Mouse (Mus musculus) liver, embryonic 11.5 days (tissue): ENCODE results near the gene Pebp1. TPM values are rescaled to one million over a fixed set of nuclear protein-coding genes. Genes with fewer than 3 reads are reported as not detected.

Experiments used
- ATAC-seq: fragments of 200-750 bp; cut with Nextera tagmentation; replicated peaks from 2 replicates; pipeline ENCODE4 v1.8.0; 2017; ENCODE audit warnings: moderate number of reproducible peaks, mild to moderate bottlenecking, moderate TSS enrichment, moderate library complexity; ENCODE audit not compliant: low FRiP score
- DNase-seq: peaks from one replicate; pipeline ENCODE4 v3.0.0-alpha.2; 2017; ENCODE audit warnings: low spot score
- H3K27ac ChIP-seq: fragments of 300-500 bp; sonication (generic); 2 replicates; pipeline ENCODE4 v1.5.1; 2014; ENCODE audit warnings: mild to moderate bottlenecking, low read depth, low read length, control low read depth
- H3K27me3 ChIP-seq: fragments of 300-500 bp; sonication (generic); replicated peaks from 2 replicates; pipeline ENCODE4 v1.6.1; 2014; ENCODE audit warnings: low read length, mixed read lengths; ENCODE audit not compliant: control insufficient read depth, insufficient read depth
- H3K36me3 ChIP-seq: fragments of 300-500 bp; sonication (generic); 2 replicates; pipeline ENCODE4 v1.6.1; 2014; ENCODE audit warnings: mild to moderate bottlenecking, low read length, moderate library complexity, mixed read lengths; ENCODE audit not compliant: control insufficient read depth, insufficient read depth
- H3K4me1 ChIP-seq: fragments of 300-500 bp; sonication (generic); replicated peaks from 2 replicates; pipeline ENCODE4 v1.6.1; 2014; ENCODE audit warnings: low read length, mixed read lengths; ENCODE audit not compliant: control insufficient read depth, insufficient read depth
- H3K4me2 ChIP-seq: fragments of 300-500 bp; sonication (generic); 2 replicates; pipeline ENCODE4 v1.6.1; 2014; ENCODE audit warnings: mild to moderate bottlenecking, control low read depth, moderate library complexity
- H3K4me3 ChIP-seq: fragments of 300-500 bp; sonication (generic); 2 replicates; pipeline ENCODE4 v1.5.1; 2014; ENCODE audit warnings: low read depth, low read length, control low read depth
- H3K9ac ChIP-seq: fragments of 300-500 bp; sonication (generic); 2 replicates; pipeline ENCODE4 v1.6.1; 2014; ENCODE audit warnings: low read depth, low read length, control low read depth
- H3K9me3 ChIP-seq: fragments of 300-500 bp; sonication (generic); 2 replicates; pipeline ENCODE4 v1.6.1; 2016; ENCODE audit warnings: low read length, inconsistent platforms, mixed read lengths; ENCODE audit not compliant: control insufficient read depth
- WGBS: fragments of 180-500 bp; shearing (Covaris S2); extraction: QIAGEN DNeasy Blood & Tissue Kit; methylation state at CpG from one replicate; pipeline ENCODE4 v1.1.7; 2014; 5-methylcytosine and 5-hydroxymethylcytosine counted together
- polyA plus RNA-seq: library from polyadenylated mRNA; unstranded; fragments of >200 nt; fragmentation: Nextera tagmentation; extraction: Ambion mirVana; gene quantifications from 2 replicates; pipeline ENCODE4 v1.2.1, GENCODE M21; 2014

The Pebp1 gene
- polyA plus RNA-seq, 1 experiment from 2014 or later, result 572 TPM

DNA sequence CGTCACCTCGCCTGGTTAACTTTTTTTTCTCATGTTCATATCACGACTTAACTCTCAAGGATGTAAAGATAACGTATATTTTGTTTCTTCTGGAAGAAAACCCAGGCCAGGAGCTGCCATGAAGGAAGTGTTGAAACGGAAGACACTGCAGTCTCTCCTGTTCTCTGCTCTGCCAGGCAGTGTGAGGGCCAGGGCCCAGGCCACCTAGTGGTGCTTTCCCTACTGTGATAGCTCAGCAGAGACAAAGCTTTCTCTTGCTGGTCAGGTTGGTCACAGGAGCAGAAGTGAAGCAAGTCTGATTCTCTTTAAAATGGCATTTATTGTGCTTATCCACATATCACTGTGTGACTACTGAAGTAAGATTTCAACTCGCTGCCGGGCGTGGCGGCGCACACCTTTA, 5.9 kb downstream of the Pebp1 start:
- H3K36me3 ChIP-seq, result peaks cover 22% of the 10 kb centered on the region; the same call in 1 of the 2 replicates

DNA sequence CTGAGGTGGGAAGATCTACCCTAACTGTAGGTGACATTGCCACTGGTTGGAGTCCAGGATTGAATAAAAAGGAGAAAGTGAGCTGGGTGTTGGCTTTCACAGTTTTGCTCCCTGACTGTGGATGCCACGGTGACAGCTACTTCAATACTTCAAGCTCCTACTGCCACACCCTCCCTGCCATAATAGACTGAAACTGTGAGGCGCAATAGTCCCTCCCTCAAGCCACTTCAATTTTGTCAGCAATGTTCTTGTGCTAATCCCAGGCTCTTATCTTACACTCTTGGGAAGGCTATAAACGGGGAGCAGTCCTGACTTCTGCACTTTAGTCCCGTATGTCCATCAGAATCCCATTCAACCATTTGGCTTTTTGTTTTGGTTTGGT, 7.8 kb downstream of the Pebp1 start:
- no peak for ATAC-seq
- 66% methylated on average over 4 of the region's 4 CpGs for WGBS
- H3K27ac ChIP-seq, result no peak overlapping the region

More for the DNA sequence above, 5.9 kb downstream of the Pebp1 start:
- ATAC-seq (no peak), DNase-seq (no peak)
- H3K4me3 ChIP-seq, result no peak overlapping the region
- no peak overlapping the region for H3K9ac ChIP-seq
- WGBS, result 91% methylated on average over 10 of the region's 10 CpGs
- no peaks in the 10 kb centered on the region for H3K9me3 ChIP-seq
- H3K4me2 ChIP-seq, result no peak overlapping the region
- H3K4me1 ChIP-seq, result peaks cover 11% of the 10 kb centered on the region
- no peak overlapping the region for H3K27ac ChIP-seq
- H3K27me3 ChIP-seq, result no peaks in the 10 kb centered on the region

DNA sequence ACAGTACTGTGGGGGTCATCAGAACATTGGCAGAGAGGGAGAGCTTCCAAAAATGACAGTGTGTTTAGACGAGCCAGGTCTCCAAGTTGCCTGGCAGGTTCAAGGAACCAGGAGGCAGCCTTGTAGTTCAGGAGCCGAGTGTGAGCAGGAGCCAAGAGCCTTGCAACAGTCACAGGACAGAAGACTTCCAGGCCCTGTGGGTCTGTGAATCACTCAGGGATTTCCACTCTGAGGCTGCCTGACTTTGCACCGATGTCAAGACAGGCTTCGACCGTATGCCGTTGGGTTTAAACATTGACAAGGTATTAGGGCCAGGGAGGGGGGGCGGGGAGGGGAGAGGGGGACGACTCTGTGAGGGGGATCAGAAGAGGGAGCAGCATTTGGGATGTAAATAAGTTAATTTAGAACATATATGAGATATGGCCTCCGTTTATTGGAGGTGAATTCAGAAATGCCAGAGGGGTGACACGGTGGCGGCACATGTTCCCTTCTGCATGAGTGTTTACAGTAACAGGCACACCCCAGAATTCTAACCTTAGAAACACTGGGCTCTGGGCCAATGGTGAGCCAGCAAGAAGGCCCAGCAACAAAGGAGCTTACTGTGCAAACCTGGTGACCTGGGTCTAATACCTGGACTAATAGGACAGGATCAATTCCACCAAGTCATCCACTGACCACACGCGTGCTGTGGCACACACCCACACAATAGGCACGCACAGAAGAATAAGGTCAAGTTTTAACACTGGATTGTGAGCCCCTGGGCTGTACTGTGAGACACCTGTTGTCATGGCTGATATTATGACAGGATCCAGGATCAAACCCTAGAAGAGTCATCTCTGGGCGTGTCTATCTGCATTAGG, 8.4 kb downstream of the Pebp1 start:
- H3K4me3 ChIP-seq, result no peak overlapping the region
- ATAC-seq, result no peak
- no peaks in the 10 kb centered on the region; the same call in 1 of the 2 replicates for H3K4me1 ChIP-seq
- no peak for DNase-seq
- H3K36me3 ChIP-seq, result peaks cover 12% of the 10 kb centered on the region; the same call in 1 of the 2 replicates
- no peak overlapping the region for H3K27ac ChIP-seq
- no peaks in the 10 kb centered on the region for H3K9me3 ChIP-seq
- H3K9ac ChIP-seq, result no peak overlapping the region
- WGBS, result 86% methylated on average over 15 of the region's 15 CpGs
- H3K27me3 ChIP-seq, result no peaks in the 10 kb centered on the region
- no peak overlapping the region for H3K4me2 ChIP-seq

More for the DNA sequence above, 7.8 kb downstream of the Pebp1 start:
- no peaks in the 10 kb centered on the region for H3K27me3 ChIP-seq
- H3K36me3 ChIP-seq, result peaks cover 18% of the 10 kb centered on the region; the same call in 1 of the 2 replicates
- no peak for DNase-seq
- no peaks in the 10 kb centered on the region for H3K9me3 ChIP-seq
- H3K4me3 ChIP-seq, result no peak overlapping the region
- H3K9ac ChIP-seq, result no peak overlapping the region
- peaks cover 5% of the 10 kb centered on the region; the same call in 1 of the 2 replicates for H3K4me1 ChIP-seq
- no peak overlapping the region for H3K4me2 ChIP-seq

DNA sequence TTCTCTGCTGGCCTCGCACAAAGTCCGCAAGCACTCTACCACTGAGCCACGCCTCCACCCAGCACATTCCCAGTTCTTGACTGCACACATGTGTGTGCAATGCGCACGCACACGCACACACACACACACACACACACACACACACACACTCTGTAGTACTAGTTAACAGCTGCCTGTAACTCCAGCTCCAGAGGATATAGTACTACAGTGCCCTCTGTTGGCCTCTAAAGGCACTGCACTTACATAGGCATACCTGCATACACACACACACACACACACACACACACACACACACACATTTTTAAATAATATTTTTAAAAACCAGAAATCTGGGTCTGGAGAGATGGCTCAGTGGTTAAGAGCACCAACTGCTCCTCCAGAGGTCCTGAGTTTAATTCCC, 9.6 kb downstream of the Pebp1 start:
- no peak overlapping the region for H3K4me3 ChIP-seq
- H3K36me3 ChIP-seq, result peaks cover 6% of the 10 kb centered on the region; the same call in 1 of the 2 replicates
- DNase-seq, result no peak
- no peaks in the 10 kb centered on the region; the same call in 1 of the 2 replicates for H3K4me1 ChIP-seq
- no peak overlapping the region for H3K27ac ChIP-seq
- H3K9me3 ChIP-seq, result no peaks in the 10 kb centered on the region
- no peak for ATAC-seq
- H3K4me2 ChIP-seq, result no peak overlapping the region
- no peaks in the 10 kb centered on the region for H3K27me3 ChIP-seq
- whole genome bisulfite sequencing, result 93% methylated on average over 6 of the region's 6 CpGs
- no peak overlapping the region for H3K9ac ChIP-seq

DNA sequence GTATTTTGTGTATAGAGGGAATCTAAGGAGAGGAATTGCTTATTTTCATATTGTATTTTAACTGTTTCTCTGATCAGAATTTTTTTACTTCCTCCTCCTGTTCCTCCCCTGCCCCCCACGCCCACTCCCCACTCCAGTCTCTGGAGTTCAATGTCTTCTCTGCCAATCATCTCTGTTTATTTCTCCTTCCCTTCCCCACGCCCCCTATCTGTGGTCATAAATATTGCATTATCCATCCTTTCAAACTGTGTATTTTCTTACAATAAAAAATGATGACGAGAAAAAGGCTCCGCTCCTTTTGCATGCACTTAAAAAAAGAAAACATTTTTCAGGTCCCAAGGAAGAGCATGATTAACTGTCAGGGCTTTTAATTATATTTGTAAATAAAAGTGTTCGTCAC, 12.6 kb downstream of the Pebp1 start:
- Histone ChIP-seq H3K4me3 (no peak overlapping the region), H3K9ac (no peak overlapping the region), H3K36me3 (peaks cover 3% of the 10 kb centered on the region; the same call in 1 of the 2 replicates), H3K4me2 (no peak overlapping the region), H3K9me3 (no peaks in the 10 kb centered on the region), H3K27me3 (no peaks in the 10 kb centered on the region), H3K4me1 (no peaks in the 10 kb centered on the region; the same call in 1 of the 2 replicates), H3K27ac (no peak overlapping the region)
- DNase-seq (no peak), ATAC-seq (no peak)
- 65% methylated on average over 5 of the region's 5 CpGs for WGBS

DNA sequence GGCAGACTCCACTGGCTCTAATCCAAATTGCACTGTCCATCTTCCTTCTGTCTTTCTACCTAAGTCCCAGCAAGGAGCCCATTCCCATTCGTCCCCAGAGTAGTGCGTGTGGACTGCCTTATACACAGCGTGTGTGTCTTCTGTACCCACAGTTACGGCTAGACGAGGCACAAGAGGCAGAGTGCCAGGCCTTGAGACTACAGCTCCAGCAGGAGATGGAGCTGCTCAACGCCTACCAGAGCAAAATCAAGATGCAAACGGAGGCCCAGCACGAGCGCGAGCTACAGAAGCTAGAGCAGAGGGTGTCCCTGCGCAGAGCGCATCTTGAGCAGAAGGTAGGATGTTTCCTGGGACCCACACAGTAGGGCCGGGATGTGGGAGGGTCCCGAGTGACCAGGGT, 15.5 kb downstream of the Pebp1 start:
- no peaks in the 10 kb centered on the region for H3K4me1 ChIP-seq
- no peaks in the 10 kb centered on the region for H3K9me3 ChIP-seq
- ATAC-seq (no peak), DNase-seq (no peak)
- 89% methylated on average over 14 of the region's 14 CpGs for WGBS
- no peak overlapping the region for H3K27ac ChIP-seq
- H3K4me3 ChIP-seq, result no peak overlapping the region
- peaks cover 3% of the 10 kb centered on the region; the same call in 1 of the 2 replicates for H3K36me3 ChIP-seq
- H3K4me2 ChIP-seq, result no peak overlapping the region
- H3K27me3 ChIP-seq, result no peaks in the 10 kb centered on the region
- no peak overlapping the region for H3K9ac ChIP-seq

DNA sequence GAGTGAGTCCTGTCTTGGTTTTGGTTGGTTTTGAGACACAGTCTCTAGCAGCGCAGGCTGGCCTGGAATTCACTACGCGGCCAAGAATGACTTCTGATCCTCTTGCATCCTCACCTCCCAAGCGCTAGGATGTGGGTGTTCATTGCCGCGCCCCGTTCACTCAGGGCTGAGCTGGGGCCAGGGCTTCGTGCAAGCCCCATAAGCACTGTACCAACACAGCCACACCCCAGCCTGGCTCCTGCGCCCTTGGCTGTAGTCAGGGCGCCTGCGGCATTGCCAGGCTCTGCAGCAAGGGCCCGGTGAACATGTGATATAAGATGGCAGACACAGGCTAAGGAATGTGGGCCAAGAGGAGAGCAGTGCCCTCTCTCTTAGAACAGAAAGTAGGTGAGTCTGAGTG, 18.0 kb downstream of the Pebp1 start:
- WGBS, result 97% methylated on average over 12 of the region's 12 CpGs
- Histone ChIP-seq H3K9ac (no peak overlapping the region), H3K9me3 (no peaks in the 10 kb centered on the region), H3K4me2 (no peak overlapping the region), H3K27me3 (no peaks in the 10 kb centered on the region), H3K4me3 (no peak overlapping the region), H3K27ac (no peak overlapping the region), H3K4me1 (no peaks in the 10 kb centered on the region), H3K36me3 (peaks cover 13% of the 10 kb centered on the region; the same call in 1 of the 2 replicates)
- no peak for DNase-seq
- ATAC-seq, result no peak

DNA sequence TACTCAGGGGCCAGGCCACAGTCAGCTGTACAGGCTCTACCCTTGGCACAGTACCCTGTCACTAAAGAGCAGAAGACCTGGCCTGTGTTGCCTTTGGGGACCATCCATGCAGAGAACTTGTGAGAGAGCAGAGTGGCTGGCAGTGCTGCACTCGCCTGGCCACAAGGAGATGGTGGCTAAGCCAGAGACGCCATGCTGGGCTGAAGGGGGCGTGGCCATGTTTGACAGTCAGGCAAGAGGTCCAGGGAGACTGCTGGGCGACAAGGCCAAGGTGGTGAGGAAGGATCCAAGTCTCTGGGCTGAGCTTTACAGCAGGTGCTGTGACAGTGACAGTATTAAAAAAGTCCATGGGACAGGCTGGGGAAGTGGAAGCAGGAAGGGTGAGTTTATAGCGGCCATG, 18.7 kb downstream of the Pebp1 start:
- no peak overlapping the region for H3K4me3 ChIP-seq
- H3K9ac ChIP-seq, result no peak overlapping the region
- H3K9me3 ChIP-seq, result no peaks in the 10 kb centered on the region
- DNase-seq (no peak), ATAC-seq (no peak)
- H3K27ac ChIP-seq, result no peak overlapping the region
- 64% methylated on average over 5 of the region's 5 CpGs for WGBS
- peaks cover 18% of the 10 kb centered on the region for H3K36me3 ChIP-seq
- no peaks in the 10 kb centered on the region for H3K27me3 ChIP-seq
- no peaks in the 10 kb centered on the region for H3K4me1 ChIP-seq
- no peak overlapping the region for H3K4me2 ChIP-seq

DNA sequence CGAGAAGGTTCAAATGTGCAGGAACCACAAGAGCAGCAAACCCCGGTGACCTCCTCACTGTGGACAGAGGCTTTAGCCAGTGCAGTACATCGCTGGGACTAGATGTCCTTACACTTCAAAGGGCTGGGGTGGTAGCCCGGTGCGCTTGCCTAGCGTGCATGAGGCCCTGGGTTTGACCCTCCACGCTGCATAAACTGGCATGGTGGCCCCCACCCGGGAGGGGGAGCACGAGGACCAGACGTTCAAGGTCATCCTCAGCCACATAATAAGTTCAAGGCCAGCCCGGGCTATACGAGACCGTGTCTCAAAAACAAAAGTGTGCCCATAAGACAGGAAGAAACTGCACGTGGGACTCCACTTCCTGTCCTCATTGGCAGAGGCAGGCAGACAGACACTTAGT, 19.5 kb downstream of the Pebp1 start:
- H3K4me2 ChIP-seq, result no peak overlapping the region
- ATAC-seq (no peak), DNase-seq (no peak)
- peaks cover 24% of the 10 kb centered on the region for H3K36me3 ChIP-seq
- H3K4me3 ChIP-seq, result no peak overlapping the region
- H3K9me3 ChIP-seq, result no peaks in the 10 kb centered on the region
- H3K27me3 ChIP-seq, result no peaks in the 10 kb centered on the region
- no peaks in the 10 kb centered on the region for H3K4me1 ChIP-seq
- no peak overlapping the region for H3K27ac ChIP-seq
- 83% methylated on average over 14 of the region's 14 CpGs for WGBS
- no peak overlapping the region for H3K9ac ChIP-seq
